In genomic region chr19:10373191-10373590, GRCm38 (mm10) we compare ENCODE assay signal across 24 mouse cellular contexts. TPM values are rescaled to one million over a fixed set of nuclear protein-coding genes. Genes with fewer than 3 reads are reported as not detected.
DNase-seq lines count a peak whose midpoint lies in the region; ATAC-seq and TF ChIP-seq lines count a peak whose summit lies in the region.
"Had no signal": no experiment of that assay in that cellular context is flagged by ENCODE, and none has a peak within 500 bp of the region (broad histone marks: within the 10 kb centered on the region; RNA-seq: fewer than 3 reads in every experiment).

No protein-coding gene starts in this region.

- no peak for TF ChIP-seq EP300 in CH12.LX (IDR thresholded peaks at IDR 0.05; ENCODE audit: low read length)
- no peak for TF ChIP-seq EP300 in liver, postnatal 0 days (IDR thresholded peaks at IDR 0.05; ENCODE audit: low read depth)

- ATAC-seq in cerebellum, adult (ENCODE audit: insufficient number of reproducible peaks, low FRiP score, low TSS enrichment): no peak
- no peak for ATAC-seq in liver, postnatal 0 days
- ATAC-seq: CD4-positive, CD25-positive, alpha-beta regulatory T cell, adult 4 months; forebrain, embryonic 14.5 days; forebrain, embryonic 16.5 days had no signal

- WGBS in liver, postnatal 0 days (ENCODE audit: insufficient replicate concordance): 63% methylated on average over 1 of the region's 1 CpGs

- TF ChIP-seq RAD21 in CH12.LX (IDR thresholded peaks at IDR 0.05; ENCODE audit: low read depth, low read length): peak; percentile 3; the same call in 1 of the 2 replicates

- H3K36me3 ChIP-seq in CH12.LX (replicated peaks in 1 of 2; ENCODE audit: control insufficient read depth in 1 of 2, insufficient read depth in 1 of 2, low read length in 1 of 2) (no peaks in the 10 kb centered on the region), ES-E14 (ENCODE audit: control insufficient read depth, insufficient read depth, low read length, poor library complexity, severe bottlenecking) (no peaks in the 10 kb centered on the region)
- H3K36me3 ChIP-seq in liver, postnatal 0 days (replicated peaks; ENCODE audit: insufficient read depth, low read length): no peaks in the 10 kb centered on the region
- H3K36me3 ChIP-seq: embryonic facial prominence, embryonic 13.5 days; embryonic facial prominence, embryonic 15.5 days; forebrain, embryonic 10.5 days; forebrain, embryonic 12.5 days had no signal

- dilution Hi-C loops in CH12.LX (cut with MboI; ENCODE audit: extremely low pct_ligation_motif_present, extremely low pct_unique_long_range_greater_than_20kb, low sequenced_read_pairs): no loop called here

- in situ Hi-C loops in CH12.LX (cut with MboI; ENCODE audit: low pct_ligation_motif_present, low pct_unique_long_range_greater_than_20kb, low sequenced_read_pairs): no loop called here
- in situ Hi-C loops in ES-E14 (cut with MboI; ENCODE audit: low sequenced_read_pairs in 2 of 2, unreplicated experiment in 2 of 2): no loop called here

- H3K79me2 ChIP-seq in CH12.LX (replicated peaks; ENCODE audit: control insufficient read depth, extremely low read depth, insufficient read depth, poor library complexity, severe bottlenecking): no peaks in the 10 kb centered on the region

- H3K27me3 ChIP-seq in CH12.LX (replicated peaks): peaks cover 83% of the 10 kb centered on the region
- no peaks in the 10 kb centered on the region; the same call in 1 of the 2 replicates for H3K27me3 ChIP-seq in liver, postnatal 0 days (ENCODE audit: insufficient read depth, low read length)
- H3K27me3 ChIP-seq: embryonic facial prominence, embryonic 13.5 days; embryonic facial prominence, embryonic 15.5 days; forebrain, embryonic 12.5 days had no signal

- H3K4me1 ChIP-seq in CH12.LX (ENCODE audit: control insufficient read depth in 1 of 2, insufficient read depth in 2 of 2) (no peaks in the 10 kb centered on the region), ES-E14 (ENCODE audit: control insufficient read depth in 2 of 2, insufficient read depth in 2 of 2, low read length in 2 of 2, poor library complexity in 1 of 2) (peaks cover 2 to 13% of the 10 kb centered on the region in 2 experiments; a peak in 1 of 4 replicates)
- H3K4me1 ChIP-seq in liver, postnatal 0 days (ENCODE audit: insufficient read depth): no peaks in the 10 kb centered on the region
- H3K4me1 ChIP-seq: embryonic facial prominence, embryonic 13.5 days; embryonic facial prominence, embryonic 15.5 days; forebrain, embryonic 12.5 days had no signal

- no peak overlapping the region for H3K9ac ChIP-seq in CH12.LX (ENCODE audit: insufficient read depth, low read depth)
- no peak overlapping the region for H3K9ac ChIP-seq in ES-E14 (ENCODE audit: insufficient read depth, low read depth, low read length, poor library complexity, severe bottlenecking)
- H3K9ac ChIP-seq in liver, postnatal 0 days (replicated peaks): no peak overlapping the region
- H3K9ac ChIP-seq: embryonic facial prominence, embryonic 13.5 days; embryonic facial prominence, embryonic 15.5 days; forebrain, embryonic 12.5 days had no signal

- no peak overlapping the region for H3K27ac ChIP-seq in CH12.LX (ENCODE audit: insufficient read depth, low read depth)
- no peak overlapping the region for H3K27ac ChIP-seq in ES-E14 (ENCODE audit: insufficient read depth, low read depth, low read length, poor library complexity, severe bottlenecking)
- no peak overlapping the region for H3K27ac ChIP-seq in liver, postnatal 0 days (ENCODE audit: low read depth)
- H3K27ac ChIP-seq: embryonic facial prominence, embryonic 13.5 days; embryonic facial prominence, embryonic 15.5 days; forebrain, embryonic 10.5 days; forebrain, embryonic 12.5 days had no signal

- no peak for TF ChIP-seq CTCF in CH12.LX (conservative IDR thresholded peaks at IDR 0.05 in 1 of 2, IDR thresholded peaks at IDR 0.05 in 1 of 2; ENCODE audit: low read depth in 2 of 2, low read length in 2 of 2)
- TF ChIP-seq CTCF in liver, postnatal 0 days (IDR thresholded peaks at IDR 0.05; ENCODE audit: low read depth): no peak

- no peak overlapping the region for H3K4me3 ChIP-seq in CH12.LX (replicated peaks in 1 of 3; ENCODE audit: low read depth in 2 of 3, low read length in 2 of 3, poor library complexity in 1 of 3)
- no peak overlapping the region for H3K4me3 ChIP-seq in ES-E14 (ENCODE audit: insufficient read depth in 1 of 2, low read depth in 1 of 2, low read length in 2 of 2, poor library complexity in 1 of 2, severe bottlenecking in 1 of 2)
- no peak overlapping the region for H3K4me3 ChIP-seq in liver, postnatal 0 days (ENCODE audit: low read depth, low read length)
- H3K4me3 ChIP-seq: embryonic facial prominence, embryonic 13.5 days; embryonic facial prominence, embryonic 15.5 days; erythroblast, embryonic 14.5 days; forebrain, embryonic 10.5 days; forebrain, embryonic 12.5 days had no signal

- TF ChIP-seq POLR2A in CH12.LX (IDR thresholded peaks at IDR 0.05; ENCODE audit: low read depth, low read length): no peak

- no peaks in the 10 kb centered on the region for H3K9me3 ChIP-seq in CH12.LX (replicated peaks; ENCODE audit: low read length)
- no peaks in the 10 kb centered on the region for H3K9me3 ChIP-seq in ES-E14 (ENCODE audit: control insufficient read depth, insufficient read depth, low read depth, low read length)
- no peaks in the 10 kb centered on the region for H3K9me3 ChIP-seq in liver, postnatal 0 days (ENCODE audit: low read length)
- H3K9me3 ChIP-seq: embryonic facial prominence, embryonic 13.5 days; embryonic facial prominence, embryonic 15.5 days; forebrain, embryonic 10.5 days; forebrain, embryonic 12.5 days had no signal

- no peak overlapping the region for H3K4me2 ChIP-seq in CH12.LX (ENCODE audit: insufficient read depth, low read depth, poor library complexity, severe bottlenecking)
- H3K4me2 ChIP-seq in liver, postnatal 0 days (ENCODE audit: low read depth, low read length): no peak overlapping the region
- H3K4me2 ChIP-seq: embryonic facial prominence, embryonic 13.5 days; embryonic facial prominence, embryonic 15.5 days; forebrain, embryonic 12.5 days had no signal

- no peak for DNase-seq in CH12.LX (ENCODE audit: extremely low read depth)
- no peak for DNase-seq in ES-E14 (ENCODE audit: low read depth, low spot score)
- peak; percentile 56 for DNase-seq in ZHBTc4 (ENCODE audit: low read depth, low spot score)
- DNase-seq in layer of hippocampus, adult 9-11 months: no peak
- DNase-seq in liver, postnatal 0 days: no peak
- DNase-seq: adrenal gland, adult 2 months; adrenal gland, postnatal 10 days; adrenal gland, postnatal 25 days; B cell, adult 2 months; cerebellum, adult 11-12 months; cerebellum, adult 2 months; cerebellum, adult 9-10 months; cerebellum, postnatal 10 days; cerebellum, postnatal 25 days had no signal

TF ChIP-seq in CH12.LX, 34 proteins besides CTCF, POLR2A, EP300 and RAD21:
- TF ChIP-seq MAX (IDR thresholded peaks at IDR 0.05; ENCODE audit: low read length) (no peak), RCOR1 (conservative IDR thresholded peaks at IDR 0.05; ENCODE audit: low read depth, low read length) (no peak), SIN3A (IDR thresholded peaks at IDR 0.05; ENCODE audit: low read length) (no peak), POLR2AphosphoS2 (IDR thresholded peaks at IDR 0.05; ENCODE audit: low read depth, low read length) (no peak), ZKSCAN1 (IDR thresholded peaks at IDR 0.05; ENCODE audit: borderline replicate concordance, low read depth, low read length) (no peak)

TF ChIP-seq in ES-E14, 5 proteins besides CTCF, POLR2A, EP300 and RAD21:
- TF ChIP-seq ZNF384 (IDR thresholded peaks at IDR 0.05; ENCODE audit: low read depth, low read length) (no peak), MAFK (IDR thresholded peaks at IDR 0.05; ENCODE audit: insufficient read depth, low read depth, low read length) (peak; percentile 60; the same call in 1 of the 2 replicates), ZC3H11A (IDR thresholded peaks at IDR 0.05; ENCODE audit: borderline replicate concordance, low read depth, low read length) (no peak), HCFC1 (IDR thresholded peaks at IDR 0.05; ENCODE audit: borderline replicate concordance, insufficient read depth, low read length) (no peak)

RNA-seq across cellular contexts. Expression of gene Syt7, which starts 15.7 kb away (rescaled TPM):
- total RNA-seq in CH12.LX (2012; rRNA removed) (not detected in 2 replicates), CH12.LX (2014; rRNA removed) (not detected in 2 replicates), ES-E14 (2012; rRNA removed) (2.6 and 3.5 TPM in 2 replicates)
- not detected in 2 replicates for polyA plus RNA-seq in CH12.LX (2012; ENCODE audit: insufficient read length, low read depth)
- polyA plus RNA-seq in liver, postnatal 0 days (2015; fragmentation: Nextera tagmentation; extraction: Ambion mirVana): 0.04 and 0.24 TPM in 2 replicates
- total RNA-seq: MEL had no signal
- polyA plus RNA-seq: CD4-positive, CD25-positive, alpha-beta regulatory T cell, adult 4 months; erythroblast, embryonic 14.5 days had no signal
